ENCODE assay signal across 33 mouse cellular contexts in the genomic region with DNA sequence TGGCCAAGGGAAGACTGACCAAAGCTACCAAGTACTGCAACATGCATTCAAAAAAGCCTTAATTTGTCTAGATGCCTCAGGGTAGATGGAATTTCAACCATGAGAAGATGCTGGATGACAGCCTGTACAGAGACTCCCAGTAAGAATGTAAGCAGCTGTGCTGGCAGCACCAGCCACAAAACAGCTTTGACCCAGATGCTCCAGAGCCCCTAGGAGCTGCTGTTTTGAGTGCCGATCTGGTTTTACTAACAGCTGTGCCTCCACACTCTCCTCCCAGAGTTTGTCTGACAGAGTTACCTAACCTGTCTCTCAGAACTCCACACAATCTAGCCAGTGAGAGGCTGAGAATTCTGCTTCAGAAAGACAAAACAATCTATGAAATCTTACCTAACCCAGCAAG. TPM values are rescaled to one million over a fixed set of nuclear protein-coding genes. Genes with fewer than 3 reads are reported as not detected.
DNase-seq lines count a peak whose midpoint lies in the region; ATAC-seq lines count a peak whose summit lies in the region.
"Had no signal": no experiment of that assay in that cellular context is flagged by ENCODE, and none has a peak within 500 bp of the region (broad histone marks: within the 10 kb centered on the region; RNA-seq: fewer than 3 reads in every experiment).

No protein-coding gene starts in this region.

- no peak overlapping the region for H3K4me2 ChIP-seq in heart, embryonic 11.5 days
- no peak overlapping the region for H3K4me2 ChIP-seq in limb, embryonic 13.5 days (replicated peaks)
- H3K4me2 ChIP-seq: embryonic facial prominence, embryonic 13.5 days; hindbrain, embryonic 14.5 days; intestine, embryonic 15.5 days; limb, embryonic 15.5 days; lung, embryonic 14.5 days; midbrain, embryonic 13.5 days had no signal

- ATAC-seq in heart, embryonic 11.5 days (replicated peaks; ENCODE audit: insufficient number of reproducible peaks, low FRiP score, low TSS enrichment) = no peak
- ATAC-seq in limb, embryonic 13.5 days (ENCODE audit: low FRiP score, low read depth) = peak; percentile 54
- no peak for ATAC-seq in inflammation-experienced regulatory T-cells, adult 6 months
- ATAC-seq: forebrain, embryonic 14.5 days; intestine, embryonic 15.5 days; midbrain, embryonic 13.5 days; Patski had no signal

- no peaks in the 10 kb centered on the region for H3K4me1 ChIP-seq in heart, embryonic 11.5 days (ENCODE audit: control insufficient read depth, insufficient read depth, low read length)
- no peaks in the 10 kb centered on the region for H3K4me1 ChIP-seq in limb, embryonic 13.5 days
- H3K4me1 ChIP-seq: intestine, embryonic 15.5 days; limb, embryonic 15.5 days; midbrain, embryonic 13.5 days had no signal

- H3K9ac ChIP-seq in heart, embryonic 11.5 days (ENCODE audit: low read depth, low read length) = no peak overlapping the region
- H3K9ac ChIP-seq in limb, embryonic 13.5 days = no peak overlapping the region
- H3K9ac ChIP-seq: embryonic facial prominence, embryonic 13.5 days; hindbrain, embryonic 14.5 days; intestine, embryonic 15.5 days; limb, embryonic 15.5 days; liver, embryonic 14.5 days; lung, embryonic 14.5 days; midbrain, embryonic 13.5 days had no signal

- 52% methylated on average over 1 of the region's 1 CpGs for WGBS in heart, embryonic 11.5 days (ENCODE audit: insufficient replicate concordance)
- WGBS in limb, embryonic 13.5 days = 21% methylated on average over 1 of the region's 1 CpGs

- no peaks in the 10 kb centered on the region for H3K27me3 ChIP-seq in heart, embryonic 11.5 days (ENCODE audit: control insufficient read depth, insufficient read depth, low read length)
- no peaks in the 10 kb centered on the region for H3K27me3 ChIP-seq in limb, embryonic 13.5 days
- H3K27me3 ChIP-seq: embryonic facial prominence, embryonic 13.5 days; intestine, embryonic 15.5 days; limb, embryonic 15.5 days; midbrain, embryonic 13.5 days; Patski had no signal

- no peaks in the 10 kb centered on the region for H3K9me3 ChIP-seq in heart, embryonic 11.5 days (replicated peaks; ENCODE audit: control insufficient read depth, low read length)
- no peaks in the 10 kb centered on the region for H3K9me3 ChIP-seq in limb, embryonic 13.5 days
- H3K9me3 ChIP-seq: embryonic facial prominence, embryonic 13.5 days; intestine, embryonic 15.5 days; limb, embryonic 15.5 days; megakaryocyte, embryonic 14.5 days; midbrain, embryonic 13.5 days had no signal

- intact Hi-C loops in gastrocnemius, postnatal 14 days (cut with DNase I; ENCODE audit: low total_unique reads) = no loop called here

- H3K4me3 ChIP-seq in heart, embryonic 11.5 days (ENCODE audit: low read depth, low read length) = no peak overlapping the region
- H3K4me3 ChIP-seq in limb, embryonic 13.5 days = no peak overlapping the region
- H3K4me3 ChIP-seq: embryonic facial prominence, embryonic 13.5 days; intestine, embryonic 15.5 days; layer of hippocampus, adult 2 months; limb, embryonic 15.5 days; megakaryocyte, embryonic 14.5 days; midbrain, embryonic 13.5 days had no signal

- no peak overlapping the region for H3K27ac ChIP-seq in heart, embryonic 11.5 days (ENCODE audit: low read depth, low read length)
- no peak overlapping the region for H3K27ac ChIP-seq in limb, embryonic 13.5 days
- H3K27ac ChIP-seq: embryonic facial prominence, embryonic 13.5 days; hindbrain, embryonic 14.5 days; intestine, embryonic 15.5 days; layer of hippocampus, adult 2 months; limb, embryonic 15.5 days; liver, embryonic 14.5 days; midbrain, embryonic 13.5 days had no signal

- DNase-seq in heart, adult 18-20 months = peak; percentile 40 to 54
- DNase-seq in fibroblast of lung, adult 2 months (ENCODE audit: low read depth) = peak; percentile 56
- DNase-seq in gastrocnemius, postnatal 14 days = peak; percentile 16
- DNase-seq in right cerebral cortex, adult 2 months (ENCODE audit: low spot score in 2 of 2) = no peak
- DNase-seq in cerebellum, adult 9-11 months = no peak
- DNase-seq: adrenal gland, adult 2 months; cerebellum, adult 11 months; cerebellum, postnatal 14 days; kidney, postnatal 25 days; lung, embryonic 14.5 days; thymus, postnatal 14 days had no signal

- no peaks in the 10 kb centered on the region for H3K36me3 ChIP-seq in heart, embryonic 11.5 days (ENCODE audit: control insufficient read depth, insufficient read depth, low read length)
- H3K36me3 ChIP-seq in limb, embryonic 13.5 days = no peaks in the 10 kb centered on the region
- H3K36me3 ChIP-seq: embryonic facial prominence, embryonic 13.5 days; intestine, embryonic 15.5 days; limb, embryonic 15.5 days; midbrain, embryonic 13.5 days had no signal

RNA-seq across cellular contexts. Expression of gene Gm438, which starts 3.8 kb away (rescaled TPM):
- not detected for total RNA-seq in heart, adult 18-20 months (2021)
- polyA plus RNA-seq in heart, embryonic 11.5 days (2014; fragmentation: Nextera tagmentation; extraction: Ambion mirVana) = not detected in 2 replicates
- not detected for total RNA-seq in gastrocnemius, postnatal 14 days (2021)
- polyA plus RNA-seq in limb, embryonic 13.5 days (2015; fragmentation: Nextera tagmentation; extraction: Ambion mirVana) = not detected in 2 replicates
- not detected for polyA plus RNA-seq in inflammation-experienced regulatory T-cells, adult 6 months (2017; shearing (Covaris generic))
- total RNA-seq: adrenal gland, adult 2 months; adrenal gland, postnatal 4 days; ES-E14; granulocyte monocyte progenitor cell, adult 5-6 weeks; heart, postnatal 36 days; layer of hippocampus, adult 2 months; layer of hippocampus, postnatal 25 days; monocyte, adult 5-6 weeks; neutrophil, adult 5-6 weeks had no signal
- polyA plus RNA-seq: adrenal gland, adult 2 months; embryonic facial prominence, embryonic 13.5 days; forebrain, embryonic 14.5 days; hindbrain, embryonic 14.5 days; kidney, embryonic 14.5 days; liver, embryonic 14.5 days; lung, embryonic 14.5 days; midbrain, embryonic 13.5 days; Patski; stomach, embryonic 14.5 days had no signal

Comparison
In these comparisons a context has a peak if more than half of its experiments do, and no peak if none do; other contexts are left out.
1. DNase-seq: peak in heart, adult 18-20 months (2 of 2), fibroblast of lung, adult 2 months (single experiment) and gastrocnemius, postnatal 14 days (single experiment); none in right cerebral cortex, adult 2 months (0 of 2) and cerebellum, adult 9-11 months (single experiment).